Mouse (Mus musculus) left cerebral cortex, adult 9 months (tissue): Measurements from ENCODE around the gene Nme3.

Source experiments
- DNase-seq, 2 experiments: peaks; one replicate each; pipeline ENCODE4 v3.0.0; 2022; ENCODE audit warnings: low spot score in 2 of 2

Nme3 gene

DNA sequence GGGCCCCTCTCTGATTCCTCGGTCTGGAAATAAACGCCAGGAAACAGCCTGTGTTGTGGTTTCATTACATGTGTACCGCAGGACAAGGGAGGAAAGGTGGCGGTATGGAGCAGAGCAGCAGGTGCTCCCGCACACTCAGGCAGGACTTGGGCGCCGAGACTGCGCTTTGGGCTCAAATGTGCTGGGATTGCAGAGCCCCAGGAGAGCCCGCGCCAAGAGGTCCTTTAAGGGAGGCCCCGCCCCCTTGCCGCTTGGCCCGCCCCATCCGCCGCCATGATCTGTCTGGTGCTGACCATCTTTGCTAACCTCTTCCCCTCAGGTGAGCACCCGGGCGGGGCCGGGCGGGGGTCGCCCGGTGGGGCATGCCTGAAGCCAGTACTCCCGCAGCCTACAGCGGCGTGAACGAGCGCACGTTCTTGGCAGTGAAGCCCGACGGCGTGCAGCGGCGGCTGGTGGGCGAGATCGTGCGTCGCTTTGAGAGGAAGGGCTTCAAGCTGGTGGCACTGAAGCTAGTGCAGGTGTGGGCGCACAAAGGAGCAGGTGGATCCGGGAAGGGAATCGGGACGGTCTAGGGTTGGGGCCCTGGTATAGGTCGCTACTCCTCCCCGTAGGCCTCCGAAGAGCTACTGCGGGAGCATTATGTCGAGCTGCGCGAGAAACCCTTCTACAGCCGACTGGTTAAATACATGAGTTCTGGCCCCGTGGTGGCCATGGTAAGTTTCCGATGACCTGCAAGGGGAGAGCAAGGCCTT lies at the start of gene Nme3:
TSS of gene Nme3 (plus strand) at position 260 of the 752 bp plus-strand sequence.
- DNase-seq = peak in 1 of 2 experiments; percentile 73

- DNase-seq = no peak
These were observed 48.9 kb upstream of the Nme3 start for GRCm38 (mm10) chr17:24847386-24847785.

DNA sequence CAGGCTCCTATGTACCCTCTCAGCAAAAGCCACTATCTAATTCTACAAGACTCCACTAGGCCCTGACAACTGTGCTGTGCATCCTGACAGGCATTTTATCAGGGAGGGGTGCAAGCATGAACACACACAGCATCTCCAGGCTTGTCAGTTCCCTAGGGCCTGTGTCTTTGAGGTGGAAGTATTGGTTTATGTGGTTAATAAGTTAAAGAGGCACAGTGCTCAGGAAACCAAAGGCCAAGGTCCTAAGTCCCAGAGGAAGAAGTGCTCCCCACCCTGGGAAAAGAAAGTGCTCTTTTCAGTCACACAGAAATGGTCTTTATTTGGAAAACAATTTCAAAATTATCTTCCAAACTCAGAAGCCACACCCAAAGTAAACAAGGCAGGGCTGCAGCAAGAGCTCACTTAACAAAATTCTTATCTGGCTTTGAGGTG lies 47.7 kb upstream of the Nme3 start:
- no peak for DNase-seq

DNA sequence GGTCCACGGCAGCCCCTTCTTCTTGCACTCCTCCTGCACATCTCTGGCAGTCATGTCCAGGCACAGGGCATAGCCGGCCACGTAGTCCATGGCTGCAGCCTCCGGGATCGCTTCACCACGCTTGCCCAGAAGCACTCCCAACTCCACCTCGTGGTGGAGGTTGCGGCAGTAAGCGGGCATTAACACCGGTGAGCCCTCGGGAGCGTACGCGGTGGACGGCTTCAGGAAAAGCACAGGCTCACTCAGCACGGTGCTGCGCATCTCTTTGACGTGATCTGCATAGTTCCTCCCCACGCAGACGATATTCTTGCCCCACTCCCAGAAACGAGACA lies 46.6 kb upstream of the Nme3 start:
- DNase-seq = no peak

- peak; percentile 97 to 98 for DNase-seq
These were observed 46.1 kb upstream of the Nme3 start, which contains the start of gene Fahd1 for GRCm38 (mm10) chr17:24850065-24850772. Gene Fahd1, minus strand, starts transcription at chr17:24850364.

GRCm38 (mm10) chr17:24850773-24851127 lies 45.5 kb upstream of the Nme3 start:
- DNase-seq = no peak

- DNase-seq = no peak
These were observed 44.7 kb upstream of the Nme3 start for GRCm38 (mm10) chr17:24851381-24852125.

GRCm38 (mm10) chr17:24855838-24856464 lies 40.3 kb upstream of the Nme3 start:
- DNase-seq = no peak

DNA sequence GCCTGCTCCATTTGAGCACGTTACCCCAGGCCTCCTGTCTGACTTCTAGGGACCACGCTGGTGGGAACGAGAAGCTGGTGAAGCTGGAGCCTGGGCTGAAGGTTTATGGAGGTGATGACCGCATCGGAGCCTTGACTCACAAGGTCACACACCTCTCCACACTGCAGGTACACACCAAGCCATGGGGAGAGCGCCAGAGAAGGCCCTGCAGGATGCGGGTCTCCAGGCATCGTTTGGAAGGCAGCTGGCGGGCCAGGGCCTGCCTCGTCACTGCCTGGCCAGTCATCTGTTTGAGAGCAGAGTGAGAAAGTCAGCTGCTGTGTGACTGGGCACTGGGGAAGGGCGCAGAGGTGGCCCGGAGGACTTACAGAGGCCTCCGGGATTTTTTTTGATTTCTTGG lies 39.7 kb upstream of the Nme3 start:
- DNase-seq = no peak

DNA sequence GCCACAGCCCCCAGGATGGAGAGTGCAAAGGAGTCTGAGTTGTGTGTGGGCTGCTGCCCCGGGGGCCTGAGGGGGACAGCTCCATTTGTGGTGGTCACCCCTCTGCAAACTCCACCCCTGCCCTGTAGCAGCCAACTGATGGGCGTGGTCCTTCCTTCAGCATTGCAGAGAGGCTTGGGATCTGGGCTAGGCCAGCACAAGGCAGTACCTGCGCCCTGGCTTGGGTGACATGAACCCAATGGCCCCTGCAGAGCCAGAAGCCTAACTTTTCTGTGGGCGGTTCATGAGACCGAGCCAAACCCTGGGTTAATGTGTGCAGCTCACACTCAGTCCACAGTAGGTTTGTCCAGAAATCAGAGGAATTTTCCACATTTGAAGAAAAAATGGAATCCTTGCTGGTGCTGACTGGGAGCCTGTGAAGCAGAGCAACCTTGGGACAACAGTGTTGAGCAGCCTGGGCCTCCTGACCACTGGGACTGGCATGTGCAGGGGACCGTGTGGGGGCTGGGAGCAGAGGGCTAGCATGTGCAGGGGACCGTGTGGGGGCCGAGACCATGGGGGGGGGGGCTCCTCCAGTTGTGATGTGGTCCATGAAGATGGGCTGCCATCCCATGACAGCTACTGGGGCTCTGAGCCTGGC lies 38.3 kb upstream of the Nme3 start:
- no peak for DNase-seq

- DNase-seq = no peak
These were observed 37.3 kb upstream of the Nme3 start for GRCm38 (mm10) chr17:24858967-24859366.

DNA sequence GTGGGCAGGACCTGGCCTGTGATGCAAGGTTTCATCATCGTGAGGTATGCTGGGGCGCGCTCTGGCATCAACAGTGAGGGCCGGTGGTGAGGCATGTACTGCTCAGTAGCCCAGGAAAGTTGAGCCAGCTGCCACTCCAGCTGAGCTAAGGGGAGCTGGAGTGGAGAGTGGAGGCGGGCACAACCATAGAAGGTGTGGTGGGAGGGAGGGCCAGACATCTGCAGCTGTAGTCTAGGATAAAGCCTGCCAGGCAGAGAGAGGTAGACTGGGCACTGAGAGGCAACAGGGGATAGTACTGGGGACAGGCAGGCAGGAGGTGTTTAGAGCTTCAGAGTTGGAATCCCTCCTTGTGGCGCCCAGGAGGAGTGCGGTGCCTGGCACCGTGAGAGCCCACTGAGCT lies 36.2 kb upstream of the Nme3 start:
- DNase-seq = no peak

DNA sequence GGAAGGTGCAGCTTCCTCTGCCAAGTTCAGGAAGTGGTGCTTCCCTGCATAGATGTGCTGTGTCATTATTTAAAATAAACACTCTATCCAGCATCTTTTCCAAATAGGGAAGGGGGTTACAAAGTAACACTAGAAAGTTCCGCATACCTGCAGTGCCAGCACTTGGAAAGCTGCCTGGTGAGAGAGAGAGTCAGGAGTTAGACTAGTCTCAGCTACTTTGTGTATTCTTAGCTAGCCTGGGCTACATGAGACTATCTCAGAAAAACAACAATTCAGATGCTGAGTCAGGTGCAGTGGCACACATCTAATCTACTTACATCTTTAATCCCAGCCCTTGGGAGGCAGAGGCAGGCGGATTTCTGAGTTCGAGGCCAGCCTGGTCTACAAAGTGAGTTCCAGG lies 34.5 kb upstream of the Nme3 start:
- no peak for DNase-seq

- DNase-seq = no peak
These were observed 30.5 kb upstream of the Nme3 start, which contains the start of gene Igfals for GRCm38 (mm10) chr17:24865776-24866175. Gene Igfals, plus strand, starts transcription at chr17:24865997.

- peak in 1 of 2 experiments; percentile 42 for DNase-seq
These were observed 28.4 kb upstream of the Nme3 start for GRCm38 (mm10) chr17:24867914-24868313.

DNA sequence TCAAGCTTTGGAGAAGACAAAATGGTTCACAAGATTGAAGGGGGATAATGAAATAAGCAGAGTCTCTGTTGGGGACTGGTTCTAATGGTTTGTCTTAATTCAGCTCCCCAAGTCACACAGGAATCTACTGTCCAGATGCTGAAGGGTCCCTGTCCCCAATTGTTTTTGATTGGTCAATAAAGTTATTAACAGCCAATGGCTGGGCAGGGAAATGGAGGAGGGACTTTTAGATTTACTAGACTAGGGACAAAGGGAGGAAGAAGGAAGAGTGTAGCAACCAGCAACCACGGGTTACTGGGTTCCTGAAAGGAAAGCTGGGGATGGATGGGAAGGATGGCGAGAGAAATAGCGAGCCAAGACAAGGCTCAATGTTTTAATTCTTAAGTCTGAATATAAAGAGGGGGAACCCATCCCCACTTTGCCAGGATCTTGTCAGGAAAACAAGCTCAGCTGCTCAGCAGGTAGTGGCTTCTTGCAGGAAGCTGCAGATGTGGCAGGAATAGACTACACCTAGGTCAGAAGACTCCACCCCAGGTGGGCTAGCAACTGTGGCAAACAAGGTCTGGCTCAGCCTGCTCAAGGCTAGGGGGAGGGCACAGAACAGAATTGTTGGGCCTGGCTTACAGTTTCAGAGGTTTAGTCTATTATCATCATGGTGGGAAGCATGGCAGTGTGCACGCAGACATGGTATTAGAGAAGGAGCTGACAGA lies 22.4 kb upstream of the Nme3 start:
- DNase-seq = no peak

GRCm38 (mm10) chr17:24874405-24874745 lies 21.9 kb upstream of the Nme3 start:
- no peak for DNase-seq

DNA sequence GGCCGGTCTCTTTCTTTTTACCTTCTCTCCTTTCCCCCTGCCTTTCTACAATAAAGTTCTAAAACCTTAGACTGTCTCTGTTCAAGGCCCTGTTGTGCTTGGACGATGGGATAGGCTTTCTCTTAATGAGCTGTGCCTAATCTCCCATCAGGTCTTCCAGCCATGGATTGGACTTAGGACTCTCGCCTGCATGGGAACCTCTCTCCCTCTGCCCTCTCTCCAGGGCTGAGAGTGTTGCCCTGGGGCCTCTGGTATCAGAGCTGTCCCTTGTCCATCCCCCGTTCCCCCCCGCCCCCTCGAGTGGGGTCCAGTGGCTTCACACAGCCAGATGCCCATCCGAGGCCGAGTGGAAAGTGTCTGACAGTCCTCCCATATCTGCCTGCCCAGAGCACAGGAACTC lies 21.3 kb upstream of the Nme3 start:
- no peak for DNase-seq

DNA sequence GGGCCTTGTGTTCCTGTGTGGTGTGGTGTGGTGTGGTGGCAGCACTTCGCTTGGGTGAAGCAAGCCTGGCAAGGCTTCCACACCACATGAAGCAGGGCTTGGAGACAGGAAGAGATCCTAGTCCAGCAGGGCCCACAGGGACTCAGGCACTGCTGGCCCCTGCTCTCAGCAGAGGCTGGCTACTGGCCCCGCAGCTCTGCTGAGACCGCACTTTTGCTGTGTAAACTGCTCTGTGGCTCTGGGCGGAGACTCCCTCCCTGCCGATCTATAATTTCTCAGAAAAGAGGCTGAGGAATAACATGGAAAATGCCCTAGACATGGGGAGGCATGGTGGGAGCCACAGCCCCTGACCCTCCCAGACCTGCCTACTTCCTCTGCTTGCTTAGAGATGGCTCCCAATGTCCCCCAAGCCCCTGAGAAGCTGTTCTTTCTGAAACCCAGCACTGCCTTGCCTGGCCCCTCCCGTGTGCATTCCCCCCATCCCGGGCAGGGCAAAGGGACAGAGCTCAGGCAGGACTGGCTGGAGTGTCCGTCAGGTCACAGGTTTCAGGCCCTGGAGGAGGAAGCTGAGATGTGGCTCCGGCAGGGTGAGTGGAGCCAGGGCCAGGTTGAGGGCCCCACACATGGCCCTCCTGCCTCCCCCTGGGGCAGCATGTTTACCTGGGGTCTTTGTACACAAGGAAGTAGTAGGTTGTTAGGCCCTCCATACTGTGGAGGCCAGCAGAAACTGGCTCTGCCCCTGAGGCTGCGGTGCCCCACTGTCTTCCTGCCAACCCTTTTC lies 18.8 kb upstream of the Nme3 start:
- no peak for DNase-seq

GRCm38 (mm10) chr17:24878117-24878397 lies 18.2 kb upstream of the Nme3 start:
- no peak for DNase-seq

DNA sequence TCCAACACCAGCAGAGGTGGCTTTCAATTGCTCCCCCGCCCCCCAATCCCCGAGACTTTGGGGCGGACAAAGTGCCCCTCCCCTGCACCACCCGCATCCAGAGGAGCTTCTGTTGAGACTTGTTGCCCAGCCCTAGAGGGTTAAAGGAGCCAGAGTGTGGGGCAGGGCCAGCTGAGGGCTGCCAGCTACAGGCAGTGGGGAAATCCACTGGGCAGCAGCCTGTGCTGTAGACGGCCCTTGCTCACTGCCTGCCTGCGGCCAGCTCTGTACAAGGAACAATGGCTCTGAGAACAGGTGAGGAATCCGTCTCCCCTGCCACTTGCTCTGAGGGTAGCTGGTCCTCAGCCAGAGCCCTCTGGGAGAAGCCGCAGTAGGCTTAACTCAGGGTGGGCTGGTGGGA lies 17.8 kb upstream of the Nme3 start:
- DNase-seq = no peak
